Mouse (Mus musculus): ENCODE results near the gene Utp18.

Utp18 gene

DNA sequence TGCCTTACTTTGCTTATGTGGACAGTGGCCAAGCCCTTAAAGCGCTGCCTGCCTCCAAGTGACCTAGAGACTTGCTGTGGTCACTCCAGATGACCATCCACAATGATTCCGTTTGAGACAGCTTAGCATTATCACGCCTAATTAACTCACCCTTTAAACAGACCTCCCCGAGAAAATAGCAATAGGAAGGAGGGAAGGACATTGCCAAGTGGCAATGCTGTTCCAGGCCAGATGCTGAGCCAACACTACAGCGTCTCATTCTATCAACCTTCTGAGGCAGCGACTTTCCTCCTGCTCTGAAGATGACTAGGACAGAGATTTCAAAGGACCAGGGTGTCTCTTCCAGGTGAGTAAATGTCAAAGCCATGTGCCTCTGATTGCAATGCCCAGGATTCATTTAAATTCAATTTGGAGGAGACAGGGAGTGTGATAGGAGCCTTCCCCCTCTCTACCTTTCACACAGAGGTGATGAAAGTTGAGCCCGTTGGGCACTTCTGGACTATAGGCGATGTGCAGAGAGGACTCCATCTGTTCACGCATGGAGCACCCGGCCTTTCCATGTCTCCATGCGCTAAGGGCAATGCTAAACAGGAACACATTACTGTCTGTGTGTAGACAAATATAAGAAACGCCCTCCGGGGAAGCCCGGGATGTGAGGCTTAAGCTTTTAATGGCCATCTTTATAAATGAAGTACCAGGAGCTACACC, 56.8 kb downstream of the Utp18 start:
- no peak for DNase-seq

DNA sequence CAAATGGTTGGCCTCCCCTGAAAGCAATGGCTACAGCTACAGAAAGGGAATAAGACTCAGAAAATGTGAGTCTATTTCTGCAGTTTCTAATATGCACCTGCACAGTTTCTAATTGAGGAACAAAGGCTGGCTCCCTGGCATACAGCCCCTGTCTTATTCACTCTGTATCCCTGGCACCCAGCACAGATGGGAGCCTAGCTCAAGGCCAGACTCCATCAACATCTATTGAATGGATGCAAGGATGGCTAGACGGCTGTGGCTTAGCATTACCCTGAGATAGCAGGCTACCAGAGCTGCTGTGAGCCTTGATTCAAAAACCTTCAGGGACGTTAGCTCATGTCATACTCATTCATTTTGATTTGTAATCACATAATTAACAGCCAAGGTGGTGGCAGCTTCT, 63.3 kb downstream of the Utp18 start:
- DNase-seq: no peak

DNA sequence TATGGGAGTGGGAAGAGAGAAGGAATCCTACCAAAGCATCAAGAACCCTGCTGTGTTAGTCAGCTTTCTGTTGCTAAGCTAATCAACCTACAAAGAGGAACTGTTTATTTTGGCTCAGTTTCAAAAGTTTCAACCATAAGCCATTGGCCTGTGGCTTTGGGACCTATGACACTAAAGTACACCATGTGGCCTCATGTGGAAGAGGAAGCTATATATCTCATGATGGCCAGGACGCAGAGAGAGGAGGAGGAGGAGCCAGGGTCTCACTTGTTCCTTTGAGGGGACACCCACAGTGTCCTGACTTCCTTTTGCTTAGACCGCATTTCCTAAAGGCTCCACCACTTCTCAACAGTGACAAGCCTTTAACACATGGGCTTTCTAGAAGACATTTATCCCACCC, 64.0 kb downstream of the Utp18 start:
- DNase-seq: peak; percentile 3

DNA sequence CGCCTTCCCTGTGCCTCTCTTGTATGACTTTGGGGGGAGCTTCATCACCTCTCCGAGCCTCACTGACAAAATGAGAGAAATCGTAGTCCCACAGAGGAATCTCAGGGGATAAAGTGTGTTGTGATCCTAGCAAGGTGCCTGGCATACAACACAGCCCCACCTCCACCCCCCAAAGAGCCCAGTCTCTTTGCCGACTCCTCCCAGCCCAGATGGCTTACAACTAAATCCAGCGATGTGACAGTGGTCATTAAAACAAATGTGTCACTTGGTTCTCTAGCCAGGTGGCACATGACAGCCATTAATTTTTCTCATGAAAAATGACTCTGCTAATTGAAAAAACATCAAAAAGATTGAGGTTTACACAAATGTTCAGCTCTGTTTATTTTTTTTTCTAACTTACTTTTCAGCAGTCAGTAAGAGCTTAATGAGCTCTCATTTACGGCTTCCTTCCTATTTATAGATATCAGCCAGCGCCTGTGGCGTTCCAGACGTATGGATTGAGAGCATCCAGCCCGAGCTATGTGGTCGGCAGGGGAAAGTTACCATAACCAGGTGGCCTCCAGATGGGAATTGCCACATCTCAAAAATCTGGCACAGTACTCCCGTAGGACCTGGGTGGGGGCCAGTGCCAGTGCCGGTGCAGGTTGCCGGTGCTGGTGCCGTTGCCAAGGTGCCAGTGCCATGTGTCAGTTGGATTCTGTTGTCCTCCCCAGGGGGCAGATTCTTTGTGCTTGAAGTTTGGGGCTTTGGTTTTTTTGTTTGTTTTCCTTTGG, 67.4 kb downstream of the Utp18 start:
- DNase-seq: no peak

DNA sequence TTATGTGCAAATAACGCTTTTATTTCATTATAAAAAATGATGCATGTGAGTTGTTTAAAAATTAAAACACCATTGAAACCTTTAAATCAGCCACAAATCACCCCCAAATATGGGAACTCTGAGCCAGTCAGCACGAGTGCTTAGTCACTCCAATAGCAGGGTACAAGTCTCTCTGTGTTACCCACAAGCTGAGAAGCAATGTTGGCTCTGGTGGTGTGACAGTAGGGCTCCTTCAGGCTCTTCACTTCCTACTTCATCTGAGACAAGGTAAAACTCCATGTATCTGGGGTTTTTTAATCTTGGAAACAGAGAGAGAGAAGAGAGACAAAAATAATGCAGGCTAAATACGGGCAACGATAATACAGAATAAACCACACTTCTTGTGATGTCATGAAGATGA, 72.6 kb downstream of the Utp18 start:
- no peak for DNase-seq

DNA sequence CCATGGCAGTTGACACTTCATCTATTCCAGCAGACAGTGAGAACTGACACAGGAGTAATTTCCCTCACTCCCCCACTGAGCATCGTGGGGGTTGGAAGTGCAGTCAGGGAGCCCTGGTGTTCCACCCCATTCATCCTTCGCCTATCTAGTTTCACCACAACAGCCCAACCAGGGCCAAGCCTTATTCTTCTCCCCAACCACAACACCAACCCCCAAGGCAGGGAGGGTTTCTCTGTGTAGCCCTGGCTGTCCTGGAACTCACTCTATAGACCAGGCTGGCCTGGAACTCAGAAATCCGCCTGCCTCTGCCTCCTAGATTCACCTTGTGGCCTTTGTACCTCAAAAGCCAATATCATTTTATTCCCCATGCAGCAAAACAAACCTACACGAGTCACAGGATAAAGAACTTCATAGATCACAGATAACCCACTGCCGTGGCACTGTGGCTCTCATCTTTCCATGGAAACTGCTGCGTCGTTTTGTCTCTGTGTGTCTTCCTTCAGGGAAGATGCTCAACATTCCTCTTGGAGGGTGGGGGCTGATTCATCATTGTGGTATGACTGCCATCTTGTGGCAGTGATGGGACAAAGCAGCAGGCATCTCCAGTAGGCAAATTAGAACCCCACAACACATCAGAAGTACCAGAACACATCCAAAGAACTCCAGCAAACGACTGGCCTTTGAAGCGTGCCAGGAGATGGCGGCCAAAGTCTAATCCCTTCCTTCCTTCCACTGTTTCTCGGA, 73.3 kb downstream of the Utp18 start:
- peak; percentile 50 for DNase-seq
